Mouse (Mus musculus): ENCODE measurements around the gene Zmpste24. TPM values are rescaled to one million over a fixed set of nuclear protein-coding genes. Genes with fewer than 3 reads are reported as not detected.
A peak's percentile ranks its signal among the peaks of the same experiment; 100 is the strongest.
"Not testable (repeated sequence)": the region's sequence is repeated elsewhere in the genome, so short reads cannot be mapped to it uniquely, and the experiment has no call there.

The Zmpste24 gene
- 10 to 100 TPM; 24.5 TPM for total RNA-seq (2021)
- long read RNA-seq, experiment 1, transcript Zmpste24-201 (10 exons, 3,429 nt) = major isoform, 18 of 21 reads
- long read RNA-seq, experiment 1, partial matches to known transcripts = 1 of 21 reads
- long read RNA-seq, experiment 1, other reads (novel, unspliced or antisense) = 2 of 21 reads
- long read RNA-seq, experiment 2, transcript Zmpste24-201 (10 exons, 3,429 nt) = major isoform, 9 of 10 reads
- long read RNA-seq, experiment 2, partial matches to known transcripts = 0 of 10 reads
- long read RNA-seq, experiment 2, other reads (novel, unspliced or antisense) = 1 of 10 reads

DNA sequence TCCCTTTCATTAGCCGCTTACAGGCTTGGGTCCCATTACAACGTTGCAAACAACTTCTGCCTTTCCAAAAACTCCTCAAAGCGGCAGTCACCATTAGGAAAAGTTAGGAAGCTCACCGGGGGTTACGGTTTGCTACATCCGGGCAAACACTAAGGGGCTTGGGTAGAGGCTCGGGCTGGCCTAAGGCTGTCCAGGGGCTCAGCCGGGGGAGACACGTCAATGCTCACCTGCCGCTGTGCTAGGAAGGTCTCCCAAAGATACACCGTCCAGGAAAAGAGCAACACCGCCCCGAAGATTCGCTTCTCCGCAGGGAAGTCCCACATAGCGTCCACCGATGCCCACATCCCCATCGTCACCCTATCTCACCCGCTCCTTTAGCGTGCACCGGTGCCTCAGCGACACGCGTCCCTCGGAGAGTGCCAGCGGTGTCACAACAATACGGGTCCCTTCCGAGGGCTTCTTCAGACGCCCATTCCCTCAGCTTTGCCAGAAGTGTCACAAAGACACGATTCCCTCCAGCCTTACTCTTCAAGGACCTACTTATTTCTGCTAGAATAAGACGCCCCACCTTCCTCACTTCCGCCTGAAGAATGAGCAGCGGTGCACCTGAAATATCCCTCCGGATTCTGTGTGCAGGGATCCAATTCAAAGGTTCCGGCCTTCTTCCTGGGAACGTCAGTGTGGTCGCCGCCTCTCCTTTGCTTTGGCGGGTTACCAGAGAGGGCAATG is at the start of gene Zmpste24:
Gene Zmpste24 (minus strand): TSS at position 592 of the 729 bp plus-strand sequence.
- DNase-seq = peak; percentile 82 to 92

- DNase-seq = no peak
Measured at GRCm38 (mm10) chr4:121109126-121109525, 11.1 kb upstream of the Zmpste24 start, which contains the start of gene Tmco2. Gene Tmco2, minus strand, starts transcription at chr4:121109226.

DNA sequence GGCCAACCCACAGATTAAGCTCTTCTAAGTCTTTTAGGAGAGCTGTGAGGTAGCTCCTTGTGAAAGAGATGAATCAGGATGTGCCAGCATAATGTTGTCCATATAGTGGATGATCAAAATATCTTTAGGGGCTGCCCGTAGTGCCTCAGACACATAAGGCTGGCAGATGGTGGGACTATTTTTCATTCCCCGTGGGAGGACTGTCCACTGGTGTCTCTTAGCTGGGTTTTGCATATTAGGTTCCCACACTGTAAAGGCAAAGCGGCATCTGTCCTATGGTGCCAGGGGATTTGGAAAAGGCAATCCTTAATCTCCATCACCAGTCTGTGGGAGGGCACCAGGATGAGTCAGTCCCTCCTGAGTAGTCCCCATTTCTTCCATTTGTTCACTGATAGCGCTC is 5.3 kb upstream of the Zmpste24 start:
- DNase-seq = no peak

DNA sequence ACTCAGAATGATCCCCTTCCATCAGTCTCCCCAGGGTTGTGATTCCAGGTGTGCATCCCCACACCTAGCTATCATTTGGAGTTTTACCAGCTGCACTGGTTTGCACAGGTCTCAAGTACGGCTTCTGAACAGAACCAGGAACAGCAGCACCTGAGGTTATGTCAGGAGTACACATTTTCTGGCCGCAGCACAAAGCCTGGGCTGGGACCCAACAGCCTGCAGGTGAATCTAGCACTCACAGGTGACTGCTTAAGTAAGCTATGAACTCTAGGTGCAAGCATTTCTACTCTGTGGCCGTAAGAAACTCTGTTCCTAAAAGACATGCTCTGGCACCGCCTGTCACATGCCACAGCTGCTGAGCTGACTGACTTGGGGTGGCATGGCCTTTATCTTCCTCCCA is 7.8 kb downstream of the Zmpste24 start:
- DNase-seq = no peak

DNA sequence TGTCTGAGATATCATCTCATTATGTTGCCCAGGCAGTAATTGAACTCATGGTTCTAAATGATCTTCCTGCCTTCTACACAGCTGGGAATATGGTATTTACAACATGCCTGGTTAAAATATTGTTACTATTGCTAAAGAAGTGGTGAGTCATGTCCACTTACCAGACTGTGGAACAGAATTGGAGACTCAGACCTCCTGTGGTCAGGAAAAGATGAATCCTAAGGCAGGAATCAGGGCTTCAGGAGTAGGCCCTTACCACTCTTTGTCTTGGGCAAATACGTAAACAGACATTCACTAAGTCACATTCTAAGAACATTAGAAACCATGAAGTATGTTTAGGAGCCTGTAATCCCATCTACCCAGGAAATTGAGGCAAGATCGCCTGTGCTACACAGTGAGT is 9.3 kb downstream of the Zmpste24 start:
- no peak for DNase-seq

GRCm38 (mm10) chr4:121084506-121084905 is 13.5 kb downstream of the Zmpste24 start:
- no peak for DNase-seq

GRCm38 (mm10) chr4:121080395-121080794 is 17.6 kb downstream of the Zmpste24 start:
- DNase-seq = no peak

- DNase-seq = no peak
Measured at GRCm38 (mm10) chr4:121077915-121078646, 20.0 kb downstream of the Zmpste24 start.

DNA sequence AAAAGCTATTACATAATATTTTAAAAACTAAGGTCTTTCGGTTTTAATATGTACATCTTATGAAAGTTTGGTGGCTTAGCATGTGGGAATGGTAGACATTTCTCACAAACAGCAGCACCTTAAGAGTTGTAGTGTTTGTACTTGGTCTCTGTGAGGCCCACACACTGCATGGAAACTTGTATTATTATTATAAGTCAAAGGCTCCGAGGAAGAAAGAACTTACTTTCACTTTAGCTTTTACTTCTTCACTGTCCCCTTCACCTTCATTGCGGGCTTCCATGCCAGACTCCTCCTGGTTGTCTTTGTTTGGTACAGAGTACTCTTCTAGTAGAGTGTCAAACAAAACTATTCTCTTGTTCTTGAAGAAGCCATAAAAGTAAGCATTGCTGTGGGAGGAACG is 23.8 kb downstream of the Zmpste24 start:
- no peak for DNase-seq

DNA sequence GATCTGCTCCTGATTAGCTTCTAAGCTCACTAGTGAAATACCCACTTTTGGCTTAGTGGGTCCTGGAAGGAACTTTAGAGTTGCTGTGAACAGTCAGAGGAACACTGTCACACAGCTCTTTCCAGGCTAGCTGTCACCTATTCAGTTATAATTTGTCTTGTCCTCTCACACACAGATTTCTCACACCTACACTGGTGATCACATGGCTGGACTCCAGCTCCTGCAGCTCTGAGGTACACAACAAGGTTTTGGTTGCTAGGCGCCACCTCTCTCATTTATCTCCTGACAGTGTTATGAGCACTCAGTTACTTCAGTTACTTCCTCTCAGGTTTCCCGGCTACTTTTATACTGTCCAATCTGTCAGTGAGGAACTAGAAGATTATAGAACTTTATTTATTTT is 32.7 kb downstream of the Zmpste24 start:
- DNase-seq = peak in 1 of 2 experiments; percentile 13

DNA sequence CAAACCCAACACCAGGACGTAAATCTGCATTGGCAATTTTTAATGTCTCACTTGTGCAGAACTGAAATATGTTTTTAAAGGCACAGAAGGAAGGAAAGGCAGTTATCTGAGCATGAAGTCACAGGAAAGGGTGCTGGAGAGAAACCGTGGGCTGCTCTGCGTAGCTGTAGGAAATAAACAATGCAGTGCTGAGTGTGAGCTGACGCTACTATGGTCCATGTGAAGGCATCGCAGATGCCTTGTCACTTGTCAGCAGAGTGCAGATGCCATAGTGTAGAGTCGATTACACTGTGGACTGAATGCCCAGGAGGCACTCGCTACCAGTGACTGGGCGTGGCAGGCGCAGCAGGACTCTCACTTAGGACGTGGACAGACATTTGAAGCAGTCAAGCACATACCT is 38.8 kb downstream of the Zmpste24 start:
- not testable (repeated sequence) for DNase-seq

GRCm38 (mm10) chr4:121057032-121057431 is 41.0 kb downstream of the Zmpste24 start:
- no peak for DNase-seq

DNA sequence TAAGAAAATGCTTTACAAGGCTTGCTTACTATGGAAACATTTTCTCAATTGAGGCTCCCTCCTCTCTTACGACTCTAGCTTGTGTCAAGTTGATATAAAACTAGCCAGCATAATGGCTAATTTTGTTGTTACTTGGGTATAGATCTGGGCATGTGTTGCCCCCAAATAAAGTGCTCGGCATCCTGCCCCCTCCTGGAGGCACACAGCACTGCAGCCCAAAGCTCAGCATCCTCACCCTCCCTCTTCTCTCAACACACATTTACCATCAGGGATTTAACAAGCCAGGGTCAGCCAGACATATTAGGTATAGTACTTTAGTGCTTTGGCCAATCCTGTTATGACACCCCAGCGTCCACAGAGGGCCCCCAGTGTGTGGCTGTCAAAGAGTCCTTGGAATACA is 41.7 kb downstream of the Zmpste24 start:
- no peak for DNase-seq

GRCm38 (mm10) chr4:121052454-121053323 is 45.4 kb downstream of the Zmpste24 start:
- DNase-seq = no peak

DNA sequence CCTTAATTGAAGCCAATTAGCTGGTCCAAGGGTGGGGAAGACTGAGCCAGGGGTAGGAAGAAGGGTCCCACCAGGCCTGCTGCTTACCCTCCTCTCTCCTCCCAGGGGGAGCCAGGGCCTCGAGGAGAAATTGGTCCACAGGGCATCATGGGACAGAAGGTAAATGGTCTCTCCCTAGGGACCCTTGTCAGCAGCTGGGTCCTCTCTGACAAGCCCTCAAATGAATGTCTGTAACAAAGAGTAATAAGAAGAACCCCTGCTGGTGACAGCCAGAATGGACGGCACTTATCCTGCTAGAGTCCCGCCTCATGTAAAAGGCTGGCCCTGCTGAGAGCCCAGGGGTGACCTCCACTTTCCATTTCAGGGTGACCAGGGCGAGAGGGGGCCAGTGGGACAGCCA is 46.2 kb downstream of the Zmpste24 start:
- no peak for DNase-seq

DNA sequence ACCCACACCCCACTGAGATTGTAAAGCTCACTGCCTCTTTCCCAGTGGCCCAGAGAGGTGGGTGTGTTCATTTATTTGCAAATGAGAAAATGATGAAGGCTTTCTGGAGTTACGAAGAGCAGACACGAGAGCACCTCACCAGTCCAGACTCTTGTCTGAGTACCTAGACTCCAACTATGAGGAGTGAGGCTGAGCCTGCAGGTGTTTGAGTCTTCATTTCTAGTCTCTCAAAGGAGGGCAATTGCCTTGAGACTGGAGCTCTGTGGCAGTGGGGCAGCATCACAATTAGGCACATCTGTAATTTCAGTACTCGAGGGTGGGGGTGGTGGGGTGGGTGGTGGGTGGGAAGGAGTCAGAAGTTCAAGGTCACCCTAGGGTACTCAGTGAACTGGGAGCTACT is 55.1 kb downstream of the Zmpste24 start:
- no peak for DNase-seq

GRCm38 (mm10) chr4:121042472-121042871 is 55.6 kb downstream of the Zmpste24 start:
- no peak for DNase-seq

DNA sequence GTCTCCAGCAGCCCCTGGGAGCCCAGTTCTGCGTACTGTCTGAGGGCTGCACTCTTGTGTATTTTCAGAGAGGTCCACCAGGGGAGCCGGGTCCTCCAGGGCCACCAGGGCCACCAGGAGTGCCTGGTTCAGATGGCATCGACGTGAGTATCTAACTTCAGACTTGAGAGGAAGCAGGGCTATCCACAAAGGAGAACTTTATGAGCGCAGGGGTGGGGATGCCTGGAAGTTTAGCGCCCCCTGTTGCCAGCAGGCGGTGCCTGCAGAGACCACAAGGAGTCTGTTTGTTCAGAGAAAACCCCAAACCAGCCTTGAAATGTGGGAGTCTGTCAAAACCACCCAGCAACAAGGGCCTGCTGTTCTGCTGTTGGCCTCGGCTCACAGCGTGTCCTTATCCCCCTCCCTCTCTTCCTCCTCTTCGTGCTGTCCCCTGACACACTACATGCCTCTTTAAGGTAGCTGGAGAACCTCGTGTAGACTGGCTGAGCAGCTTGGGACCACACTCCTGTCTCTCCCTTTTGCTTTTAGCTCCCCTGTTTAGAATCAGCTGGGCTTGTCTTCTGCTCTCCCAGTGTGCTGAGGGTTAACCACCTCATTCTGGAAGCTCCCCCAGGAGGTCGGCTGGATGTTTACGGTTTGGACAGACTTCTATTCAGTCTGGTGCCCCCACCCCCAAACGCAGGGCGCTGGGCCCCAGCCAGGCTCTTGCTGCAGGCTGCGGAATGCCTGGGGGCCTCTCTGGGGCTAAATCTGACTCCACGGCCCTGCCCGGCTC is 57.0 kb downstream of the Zmpste24 start:
- peak; percentile 51 to 72 for DNase-seq

GRCm38 (mm10) chr4:121040323-121040722 is 57.7 kb downstream of the Zmpste24 start:
- no peak for DNase-seq

DNA sequence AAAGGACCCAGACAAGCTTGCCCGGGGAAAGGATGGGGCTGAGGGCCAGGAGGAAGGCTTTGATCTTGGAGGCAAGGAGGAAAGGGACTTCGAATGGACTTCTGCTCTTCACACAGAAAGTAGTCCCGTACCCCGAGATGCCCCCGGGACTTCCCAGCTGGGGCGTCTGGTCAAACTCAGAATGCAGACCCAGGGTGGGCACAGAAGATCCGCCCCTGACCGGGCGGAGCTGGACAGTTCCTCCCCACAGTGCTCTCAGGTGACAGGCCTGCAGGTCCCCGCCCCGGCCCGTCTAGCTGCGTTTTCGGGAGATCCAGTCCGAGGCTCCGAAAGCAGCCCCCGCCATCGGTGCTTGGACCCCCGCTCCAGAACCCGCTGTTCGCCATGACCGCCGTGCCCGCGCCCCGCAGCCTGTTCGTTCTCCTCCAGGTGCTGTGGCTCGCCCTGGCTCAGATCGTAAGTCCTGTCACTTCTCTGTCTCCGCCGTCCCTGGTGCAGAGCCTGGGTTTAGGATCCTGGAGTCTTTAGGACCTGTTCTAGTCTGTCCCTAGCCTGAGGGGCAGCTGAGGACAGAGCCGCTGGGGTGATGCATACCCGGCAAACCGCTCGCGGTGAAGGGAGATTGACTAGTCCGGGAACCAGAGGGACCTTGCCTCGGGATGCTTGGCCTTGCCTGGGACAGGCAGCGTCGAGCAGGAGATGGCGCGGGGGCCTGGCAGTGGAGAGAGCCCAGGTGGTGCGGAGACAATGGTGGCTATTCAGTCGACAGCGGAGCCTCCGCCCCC is 58.5 kb downstream of the Zmpste24 start, which contains the start of gene Col9a2:
Gene Col9a2 (plus strand): TSS at position 55 of the 785 bp plus-strand sequence.
- DNase-seq = no peak

Measured in heart, adult 18-20 months (tissue).